Mouse (Mus musculus) embryonic facial prominence, embryonic 14.5 days (tissue): ENCODE data around the gene Slc6a18. TPM values are rescaled to one million over a fixed set of nuclear protein-coding genes. Genes with fewer than 3 reads are reported as not detected.
"Not testable (repeated sequence)": the region's sequence is repeated elsewhere in the genome, so short reads cannot be mapped to it uniquely, and the experiment has no call there.

Experiments used
- ATAC-seq: fragments of 200-750 bp; cut with Nextera tagmentation; 2 replicates; pipeline ENCODE4 v1.8.0; 2017; ENCODE audit warnings: low read depth, moderate number of reproducible peaks, moderate TSS enrichment
- DNase-seq: peaks from one replicate; pipeline ENCODE4 v3.0.0-alpha.2; 2015; ENCODE audit warnings: low spot score
- H3K27ac ChIP-seq: fragments of 300-500 bp; sonication (generic); replicated peaks from 2 replicates; pipeline ENCODE4 v1.5.1; 2014; ENCODE audit warnings: low read depth, mild to moderate bottlenecking, low read length, moderate library complexity
- H3K27me3 ChIP-seq: fragments of 300-500 bp; sonication (generic); replicated peaks from 2 replicates; pipeline ENCODE4 v1.6.1; 2014; ENCODE audit warnings: low read length; ENCODE audit not compliant: control insufficient read depth, insufficient read depth
- H3K36me3 ChIP-seq: fragments of 300-500 bp; sonication (generic); 2 replicates; pipeline ENCODE4 v1.6.1; 2014; ENCODE audit warnings: low read length, mixed read lengths; ENCODE audit not compliant: control insufficient read depth, insufficient read depth
- H3K4me1 ChIP-seq: fragments of 300-500 bp; sonication (generic); 2 replicates; pipeline ENCODE4 v1.6.1; 2014; ENCODE audit warnings: antibody characterized with exemption, low read length; ENCODE audit not compliant: control insufficient read depth, insufficient read depth
- H3K4me2 ChIP-seq: fragments of 300-500 bp; sonication (generic); 2 replicates; pipeline ENCODE4 v1.6.1; 2014; ENCODE audit warnings: low read depth, mild to moderate bottlenecking, low read length, moderate library complexity, mixed read lengths
- H3K4me3 ChIP-seq: fragments of 300-500 bp; sonication (generic); 2 replicates; pipeline ENCODE4 v1.5.1; 2014; ENCODE audit warnings: low read depth, mild to moderate bottlenecking, low read length
- H3K9ac ChIP-seq: fragments of 300-500 bp; sonication (generic); 2 replicates; pipeline ENCODE4 v1.6.1; 2014; ENCODE audit warnings: low read depth, mild to moderate bottlenecking, low read length, moderate library complexity, mixed read lengths
- H3K9me3 ChIP-seq: fragments of 300-500 bp; sonication (generic); 2 replicates; pipeline ENCODE4 v1.6.1; 2016; ENCODE audit warnings: low read length; ENCODE audit not compliant: control insufficient read depth
- WGBS: fragments of 180-500 bp; shearing (Covaris S2); extraction: QIAGEN DNeasy Blood & Tissue Kit; methylation state at CpG from one replicate; pipeline ENCODE4 v1.1.7; 2014; 5-methylcytosine and 5-hydroxymethylcytosine counted together
- polyA plus RNA-seq: library from polyadenylated mRNA; unstranded; fragments of >200 nt; fragmentation: Nextera tagmentation; extraction: Ambion mirVana; gene quantifications from 2 replicates; pipeline ENCODE4 v1.2.1, GENCODE M21; 2014

Gene Slc6a18
- polyA plus RNA-seq, 1 experiment from 2014 or later: not detected

- Histone ChIP-seq H3K9ac (no peak overlapping the region), H3K27ac (no peak overlapping the region)
- WGBS: 81% methylated on average over 5 of the region's 5 CpGs
These were observed 33.4 kb upstream of the Slc6a18 start for GRCm38 (mm10) chr13:73711221-73711620.

GRCm38 (mm10) chr13:73709491-73709890 lies 31.7 kb upstream of the Slc6a18 start:
- Histone ChIP-seq H3K9me3 (no peaks in the 10 kb centered on the region), H3K4me1 (no peaks in the 10 kb centered on the region), H3K36me3 (no peaks in the 10 kb centered on the region), H3K9ac (no peak overlapping the region), H3K4me3 (no peak overlapping the region), H3K27ac (no peak overlapping the region), H3K27me3 (no peaks in the 10 kb centered on the region), H3K4me2 (no peak overlapping the region)
- no peak for ATAC-seq
- no peak for DNase-seq
- 72% methylated on average over 6 of the region's 6 CpGs for WGBS

More at GRCm38 (mm10) chr13:73711221-73711620, 33.4 kb upstream of the Slc6a18 start:
- Histone ChIP-seq H3K27me3 (no peaks in the 10 kb centered on the region), H3K4me1 (no peaks in the 10 kb centered on the region), H3K9me3 (no peaks in the 10 kb centered on the region), H3K36me3 (no peaks in the 10 kb centered on the region), H3K4me2 (no peak overlapping the region), H3K4me3 (no peak overlapping the region)
- ATAC-seq (no peak), DNase-seq (no peak)

DNA sequence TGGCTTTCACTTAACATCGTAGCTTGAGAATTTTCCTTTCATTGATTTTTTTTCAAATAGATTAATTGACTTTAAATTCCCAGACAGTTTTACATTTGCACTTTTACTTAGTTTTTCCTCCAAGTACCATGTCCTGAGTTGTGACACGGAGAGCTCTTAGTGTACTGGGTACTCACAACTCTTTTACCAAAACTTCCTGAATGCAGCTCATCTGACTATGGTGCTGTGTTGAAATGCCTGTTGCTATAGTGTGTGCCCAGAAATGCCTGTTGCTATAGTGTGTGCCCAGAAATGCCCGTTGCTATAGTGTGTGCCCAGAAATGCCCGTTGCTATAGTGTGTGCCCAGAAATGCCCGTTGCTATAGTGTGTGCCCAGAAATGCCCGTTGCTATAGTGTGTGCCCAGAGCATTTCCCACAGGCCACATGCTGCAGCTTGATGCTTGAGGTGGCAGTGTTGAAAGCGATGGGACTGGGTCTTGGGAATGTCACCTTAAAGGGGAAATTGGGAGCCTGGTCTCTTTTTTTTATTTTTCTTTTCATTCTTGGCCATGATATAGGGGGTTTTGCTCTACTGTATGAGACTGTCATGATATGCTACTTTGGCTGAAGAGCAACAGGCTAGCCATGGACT lies 27.0 kb upstream of the Slc6a18 start, which contains the start of gene Slc6a19:
TSS of gene Slc6a19 (minus strand) at position 172 of the 632 bp plus-strand sequence.
- 87% methylated on average over 7 of the region's 7 CpGs for WGBS
- H3K4me2 ChIP-seq: no peak within 1 kb of the TSS
- DNase-seq: no peak
- H3K9ac ChIP-seq: no peak within 1 kb of the TSS
- no peaks in the 10 kb centered on the region for H3K27me3 ChIP-seq
- no peak for ATAC-seq
- no peaks in the 10 kb centered on the region for H3K4me1 ChIP-seq
- no peak within 1 kb of the TSS for H3K4me3 ChIP-seq
- H3K27ac ChIP-seq: no peak within 1 kb of the TSS
- H3K9me3 ChIP-seq: no peaks in the 10 kb centered on the region
- no peaks in the 10 kb centered on the region for H3K36me3 ChIP-seq

DNA sequence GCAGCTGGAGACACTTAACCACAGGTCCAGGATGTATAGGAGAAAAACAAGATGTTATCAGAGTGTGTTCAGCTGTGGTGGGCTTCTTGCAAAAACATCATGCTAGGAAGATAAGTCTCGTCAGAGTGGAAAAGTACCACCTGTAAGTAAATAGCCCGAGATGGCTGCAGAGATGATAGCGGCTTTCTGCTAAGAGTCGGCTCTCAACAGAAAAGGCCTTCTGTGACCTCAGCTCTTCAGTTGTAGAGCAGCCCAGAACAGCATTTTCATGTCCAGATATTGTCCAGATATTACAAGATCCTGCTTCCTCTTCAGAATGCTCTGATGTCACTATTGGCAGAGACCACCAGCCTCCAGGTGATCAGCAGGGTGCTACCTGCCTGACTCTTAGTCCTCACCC lies 25.7 kb upstream of the Slc6a18 start:
- not testable (repeated sequence) for DNase-seq, H3K9ac ChIP-seq, H3K27me3 ChIP-seq, ATAC-seq, H3K9me3 ChIP-seq, H3K36me3 ChIP-seq, H3K4me2 ChIP-seq, H3K4me3 ChIP-seq, H3K4me1 ChIP-seq, H3K27ac ChIP-seq
- WGBS: 72% methylated on average over 4 of the region's 4 CpGs

GRCm38 (mm10) chr13:73702776-73703175 lies 25.0 kb upstream of the Slc6a18 start:
- Histone ChIP-seq H3K4me1 (no peaks in the 10 kb centered on the region), H3K9me3 (no peaks in the 10 kb centered on the region), H3K9ac (no peak overlapping the region), H3K4me2 (no peak overlapping the region), H3K27me3 (no peaks in the 10 kb centered on the region), H3K27ac (no peak overlapping the region), H3K4me3 (no peak overlapping the region), H3K36me3 (no peaks in the 10 kb centered on the region)
- 83% methylated on average over 4 of the region's 4 CpGs for WGBS
- no peak for DNase-seq
- no peak for ATAC-seq

DNA sequence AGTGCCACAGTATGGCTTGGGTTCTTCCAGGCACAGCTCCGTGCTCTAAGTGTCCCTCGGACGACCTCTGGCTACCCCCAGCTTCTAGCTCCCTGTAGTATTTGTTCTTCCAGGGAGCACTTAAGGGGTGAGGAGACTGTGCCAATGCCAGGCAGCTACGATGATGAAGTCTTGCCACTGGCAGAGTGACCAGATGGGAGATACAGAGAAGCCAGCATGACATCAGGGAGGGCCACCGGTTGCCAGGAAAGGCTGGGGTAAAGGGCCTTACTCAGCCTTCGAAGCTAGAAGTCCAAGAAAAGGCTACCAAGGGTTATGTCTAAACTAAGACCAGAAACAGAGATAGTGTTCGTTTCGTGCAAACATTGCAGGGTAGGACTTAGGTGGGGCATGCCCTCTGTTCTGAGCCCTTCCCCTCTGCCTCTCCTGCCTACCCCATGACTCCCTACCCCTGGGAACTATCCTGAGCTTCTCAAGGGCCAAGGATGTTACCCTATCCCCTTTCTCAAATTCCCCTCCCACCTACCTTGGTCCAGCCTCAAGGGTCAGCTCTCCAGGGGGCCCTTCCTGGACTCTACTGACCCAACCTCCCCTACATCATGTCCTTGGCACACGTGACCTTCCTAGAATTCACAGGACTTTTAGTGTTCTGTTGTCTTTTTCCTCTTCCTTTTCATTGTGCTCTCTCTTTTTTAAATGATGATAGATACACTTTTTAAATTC lies 23.5 kb upstream of the Slc6a18 start:
- 86% methylated on average over 9 of the region's 9 CpGs for WGBS
- no peak for ATAC-seq

GRCm38 (mm10) chr13:73700554-73700953 lies 22.7 kb upstream of the Slc6a18 start:
- H3K36me3 ChIP-seq: no peaks in the 10 kb centered on the region
- H3K9me3 ChIP-seq: no peaks in the 10 kb centered on the region
- no peak for DNase-seq
- H3K4me2 ChIP-seq: no peak overlapping the region
- 95% methylated on average over 11 of the region's 12 CpGs for WGBS
- H3K27ac ChIP-seq: no peak overlapping the region
- ATAC-seq: no peak
- no peaks in the 10 kb centered on the region for H3K27me3 ChIP-seq
- H3K9ac ChIP-seq: no peak overlapping the region
- no peak overlapping the region for H3K4me3 ChIP-seq
- no peaks in the 10 kb centered on the region for H3K4me1 ChIP-seq

More for the DNA sequence above, 23.5 kb upstream of the Slc6a18 start:
- H3K36me3 ChIP-seq: no peaks in the 10 kb centered on the region
- no peaks in the 10 kb centered on the region for H3K27me3 ChIP-seq
- no peak for DNase-seq
- H3K4me3 ChIP-seq: no peak overlapping the region
- H3K4me2 ChIP-seq: no peak overlapping the region
- no peak overlapping the region for H3K9ac ChIP-seq
- H3K27ac ChIP-seq: no peak overlapping the region
- H3K4me1 ChIP-seq: no peaks in the 10 kb centered on the region
- H3K9me3 ChIP-seq: no peaks in the 10 kb centered on the region

GRCm38 (mm10) chr13:73699714-73700113 lies 21.9 kb upstream of the Slc6a18 start:
- Histone ChIP-seq H3K9ac (no peak overlapping the region), H3K27me3 (no peaks in the 10 kb centered on the region), H3K9me3 (no peaks in the 10 kb centered on the region), H3K36me3 (no peaks in the 10 kb centered on the region), H3K4me3 (no peak overlapping the region), H3K4me2 (no peak overlapping the region), H3K27ac (no peak overlapping the region), H3K4me1 (no peaks in the 10 kb centered on the region)
- ATAC-seq: no peak
- DNase-seq: no peak
- WGBS: 96% methylated on average over 6 of the region's 6 CpGs

DNA sequence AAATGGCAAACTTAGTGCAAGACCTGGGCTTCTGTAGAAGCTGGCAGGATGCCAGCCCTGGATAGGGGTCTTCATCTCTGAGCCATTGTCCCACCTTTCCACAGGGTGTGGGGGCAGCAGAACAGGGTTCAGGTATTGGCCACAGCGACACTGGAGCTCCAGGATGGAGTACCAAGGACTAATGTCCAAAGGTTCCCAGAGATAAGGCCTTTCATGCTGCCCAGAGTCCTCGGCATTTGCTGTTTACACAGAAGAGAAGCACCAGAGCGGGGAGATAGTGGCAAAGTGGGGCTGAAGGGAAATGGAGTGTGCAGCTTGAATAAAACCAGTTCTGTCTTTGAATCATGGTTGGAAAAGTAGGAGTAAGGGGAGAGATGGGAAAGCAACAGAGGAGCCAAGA lies 18.7 kb upstream of the Slc6a18 start:
- DNase-seq (no peak), ATAC-seq (no peak)
- Histone ChIP-seq H3K9me3 (no peaks in the 10 kb centered on the region), H3K27ac (no peak overlapping the region), H3K36me3 (no peaks in the 10 kb centered on the region), H3K4me3 (no peak overlapping the region), H3K4me2 (no peak overlapping the region), H3K9ac (no peak overlapping the region), H3K27me3 (no peaks in the 10 kb centered on the region), H3K4me1 (no peaks in the 10 kb centered on the region)
- 80% methylated on average over 3 of the region's 3 CpGs for WGBS
